Mouse (Mus musculus): ENCODE results near the gene Rufy3.
A peak's percentile ranks its signal among the peaks of the same experiment; 100 is the strongest.
"Not testable (repeated sequence)": the region's sequence is repeated elsewhere in the genome, so short reads cannot be mapped to it uniquely, and the experiment has no call there.

Gene Rufy3

DNA sequence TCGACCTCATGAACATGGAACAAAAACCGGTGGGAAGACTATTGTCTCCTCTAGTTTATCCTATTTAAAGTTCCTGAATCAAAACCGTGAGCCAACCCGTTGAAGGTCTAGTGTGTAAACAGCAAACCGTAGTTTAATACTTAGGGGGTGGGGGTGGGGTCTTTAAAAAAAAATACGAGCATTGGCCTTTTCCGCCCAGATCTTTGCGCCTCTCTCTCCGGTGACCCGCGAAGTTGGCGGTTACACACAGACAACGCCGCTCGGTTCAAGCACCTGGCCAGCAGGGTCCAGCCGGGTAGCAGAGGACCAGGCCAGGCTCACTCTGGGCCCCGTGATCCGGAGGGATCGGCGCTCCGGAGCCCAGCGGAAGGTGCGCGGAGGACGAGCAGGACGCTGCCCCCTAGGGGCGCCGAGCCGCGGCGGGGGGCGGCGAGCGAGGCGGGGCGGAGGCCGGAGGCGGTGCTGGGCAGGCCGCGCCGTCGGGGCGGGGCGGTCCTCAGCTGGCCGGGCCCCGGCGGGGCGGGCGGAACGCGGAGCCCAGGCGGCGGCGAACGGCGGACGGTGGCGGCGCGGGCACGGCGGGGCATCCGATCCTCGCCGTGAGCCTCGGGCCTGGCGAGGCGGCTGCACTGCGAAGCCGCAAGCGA, at the start of gene Rufy3:
Gene Rufy3 (plus strand): TSS at position 540 of the 647 bp plus-strand sequence.
- peak; percentile 93 for DNase-seq (ENCODE audit: low spot score)

DNA sequence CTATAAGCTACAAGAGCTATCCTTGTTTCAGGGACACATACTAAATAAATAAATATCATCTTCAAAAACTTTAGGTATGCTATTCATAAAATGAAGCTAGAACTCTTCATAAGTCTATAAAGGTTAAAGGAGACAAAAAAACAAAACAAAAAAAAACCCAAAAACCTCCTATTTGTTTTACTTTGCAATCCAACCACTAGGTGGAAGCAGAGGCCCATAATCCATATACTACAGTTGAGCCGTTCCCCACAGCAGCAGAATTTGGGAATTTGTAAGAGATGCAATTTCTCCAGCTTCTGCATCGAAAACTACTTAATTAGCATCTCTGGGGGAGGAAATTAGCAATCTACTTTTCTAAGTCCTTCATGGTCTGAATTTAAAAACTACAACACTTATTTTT, 45.6 kb upstream of the Rufy3 start:
- DNase-seq (ENCODE audit: low spot score): no peak

DNA sequence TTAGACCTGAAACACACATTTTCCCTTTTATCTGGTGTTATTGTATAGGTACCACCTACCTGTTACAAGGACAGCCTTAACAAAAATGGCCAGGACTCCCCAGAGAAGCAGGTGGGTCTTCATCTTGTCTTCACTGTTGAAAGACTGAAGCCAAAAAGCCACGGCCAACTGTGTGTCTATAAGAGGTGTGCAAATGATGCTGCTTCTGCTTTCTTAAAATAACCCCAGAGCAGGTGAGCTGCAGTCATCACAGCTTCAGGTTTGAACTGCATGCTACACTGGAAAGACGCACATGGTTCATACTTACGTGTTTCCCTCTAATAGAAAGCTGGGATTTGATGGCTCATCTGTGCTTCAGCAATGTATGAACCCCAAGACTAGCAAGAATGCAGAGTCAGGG, 37.2 kb upstream of the Rufy3 start, which contains the start of gene Jchain:
Gene Jchain (minus strand): TSS at position 235 of the 400 bp plus-strand sequence.
- DNase-seq (ENCODE audit: low spot score): no peak

DNA sequence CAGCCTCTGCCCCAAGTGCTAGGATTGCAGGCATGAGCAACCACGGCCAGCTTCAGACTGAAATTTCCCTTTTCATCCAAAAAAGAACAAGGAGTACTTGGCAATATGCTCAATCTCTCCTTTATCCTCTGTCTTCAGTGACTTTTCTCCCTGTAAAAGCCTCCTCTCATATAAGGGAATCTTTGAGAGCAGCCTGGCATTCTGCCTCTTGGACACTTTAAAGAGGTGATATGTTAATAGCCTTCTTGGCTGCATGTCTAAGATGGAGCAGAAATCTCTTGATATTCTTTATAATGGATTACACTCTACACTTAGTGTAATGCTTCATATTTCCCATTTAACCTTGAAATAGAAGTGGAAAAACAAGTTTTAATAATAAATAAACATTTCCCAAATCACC, 33.9 kb upstream of the Rufy3 start:
- DNase-seq (ENCODE audit: low spot score): no peak

DNA sequence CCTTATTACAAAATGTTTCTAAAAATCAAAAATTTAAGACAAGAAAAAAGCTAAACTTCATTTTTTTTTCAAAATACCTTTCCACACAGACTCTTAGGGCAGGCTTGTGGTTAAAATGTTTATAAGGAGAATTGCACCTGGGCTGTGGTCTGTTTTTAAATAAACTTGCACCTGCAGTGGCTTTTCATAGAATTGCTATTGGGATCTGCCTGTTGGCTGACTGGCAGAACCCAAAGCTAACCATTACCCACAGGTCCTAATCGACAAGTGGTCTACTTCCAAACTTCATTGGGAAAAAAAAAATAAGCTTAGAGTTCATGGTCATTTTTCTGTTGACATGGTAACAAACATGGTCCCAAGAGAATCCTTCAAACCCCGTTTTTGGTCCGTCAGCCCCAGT, 30.1 kb upstream of the Rufy3 start:
- no peak for DNase-seq (ENCODE audit: low spot score)

DNA sequence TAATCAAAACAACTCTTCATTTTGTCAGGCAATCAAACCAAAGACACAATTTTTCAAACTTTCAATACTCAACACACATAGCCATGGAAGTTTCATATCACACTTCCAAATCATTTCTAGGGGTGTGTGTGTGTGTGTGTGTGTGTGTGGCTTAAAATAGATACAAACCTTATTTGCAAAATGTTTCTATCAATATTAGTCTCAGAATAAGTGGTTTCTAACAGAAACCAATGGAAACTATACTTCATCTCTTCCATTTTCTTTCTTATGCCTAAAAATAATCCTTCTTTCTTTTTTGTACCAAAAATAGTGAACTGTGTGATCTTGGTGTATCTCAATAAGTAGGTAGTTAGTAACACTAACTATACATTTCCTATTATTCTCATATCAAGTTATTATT, 24.0 kb upstream of the Rufy3 start:
- DNase-seq (ENCODE audit: low spot score): no peak

DNA sequence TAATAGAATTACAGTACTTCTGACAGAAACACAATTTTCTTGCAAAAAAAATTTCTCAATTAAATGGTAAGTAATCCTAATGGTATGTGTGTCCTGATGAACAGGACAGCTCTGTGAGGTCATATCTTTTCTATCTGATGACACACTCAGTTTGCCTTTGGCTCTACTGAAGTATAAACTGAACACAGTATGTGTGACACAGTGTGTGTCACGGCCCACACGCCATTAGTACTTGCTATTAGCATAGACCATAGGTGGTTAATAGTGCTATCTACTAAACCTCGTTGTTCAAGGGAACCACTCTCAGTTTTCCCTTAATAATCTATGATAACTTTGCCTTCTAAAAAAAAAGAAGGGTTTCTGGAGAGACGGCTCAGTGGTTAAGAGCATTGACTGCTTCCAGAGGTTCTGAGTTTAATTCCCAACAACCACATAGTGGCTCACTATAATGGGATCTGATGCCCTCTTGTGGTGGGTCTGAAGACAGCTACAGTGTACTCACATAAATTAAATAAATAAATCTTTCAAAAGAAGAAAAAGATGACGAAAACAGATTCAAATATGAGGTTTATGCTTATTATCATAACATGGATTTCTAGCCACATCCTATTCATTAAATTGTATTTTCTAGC, 22.1 kb upstream of the Rufy3 start:
- no peak for DNase-seq (ENCODE audit: low spot score)

DNA sequence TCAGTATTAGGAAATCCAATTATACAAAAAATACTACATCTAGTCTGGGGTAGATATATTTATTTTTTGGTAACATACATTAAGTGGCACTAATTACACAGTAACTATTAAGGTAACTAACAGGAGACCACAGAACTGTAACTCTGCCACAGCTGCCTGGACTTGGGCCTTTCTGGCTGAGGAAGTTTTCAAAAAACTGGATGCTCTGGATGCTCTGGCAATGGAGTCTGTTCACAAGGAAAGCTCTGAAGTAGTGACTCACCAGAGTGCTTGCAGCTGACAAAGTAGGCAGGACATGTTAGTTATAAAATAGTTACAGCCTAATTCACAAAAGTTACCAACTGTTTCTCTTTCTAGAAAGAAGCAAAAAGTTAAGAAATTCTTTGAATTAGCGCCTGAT, 20.4 kb upstream of the Rufy3 start:
- not testable (repeated sequence) for DNase-seq (ENCODE audit: low spot score)

DNA sequence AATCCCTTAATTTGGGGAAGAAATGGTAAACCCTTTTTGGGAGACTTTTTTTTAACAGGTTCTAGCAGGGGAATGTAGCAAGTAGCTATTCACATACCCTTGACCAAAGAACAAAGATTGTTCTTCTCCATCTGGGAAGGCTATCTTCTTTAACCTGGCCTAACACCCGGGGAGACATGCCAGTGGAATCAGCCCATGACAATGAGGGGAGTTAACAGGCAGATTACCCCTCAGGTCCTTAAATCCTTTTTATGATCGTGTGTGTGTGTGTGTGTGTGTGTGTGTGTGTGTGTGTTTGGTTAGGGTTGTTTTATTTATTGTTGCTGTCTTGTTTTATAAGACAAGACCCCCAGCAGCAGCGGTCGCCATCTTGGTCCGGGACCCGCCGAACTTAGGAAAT, 19.3 kb upstream of the Rufy3 start:
- DNase-seq (ENCODE audit: low spot score): no peak

DNA sequence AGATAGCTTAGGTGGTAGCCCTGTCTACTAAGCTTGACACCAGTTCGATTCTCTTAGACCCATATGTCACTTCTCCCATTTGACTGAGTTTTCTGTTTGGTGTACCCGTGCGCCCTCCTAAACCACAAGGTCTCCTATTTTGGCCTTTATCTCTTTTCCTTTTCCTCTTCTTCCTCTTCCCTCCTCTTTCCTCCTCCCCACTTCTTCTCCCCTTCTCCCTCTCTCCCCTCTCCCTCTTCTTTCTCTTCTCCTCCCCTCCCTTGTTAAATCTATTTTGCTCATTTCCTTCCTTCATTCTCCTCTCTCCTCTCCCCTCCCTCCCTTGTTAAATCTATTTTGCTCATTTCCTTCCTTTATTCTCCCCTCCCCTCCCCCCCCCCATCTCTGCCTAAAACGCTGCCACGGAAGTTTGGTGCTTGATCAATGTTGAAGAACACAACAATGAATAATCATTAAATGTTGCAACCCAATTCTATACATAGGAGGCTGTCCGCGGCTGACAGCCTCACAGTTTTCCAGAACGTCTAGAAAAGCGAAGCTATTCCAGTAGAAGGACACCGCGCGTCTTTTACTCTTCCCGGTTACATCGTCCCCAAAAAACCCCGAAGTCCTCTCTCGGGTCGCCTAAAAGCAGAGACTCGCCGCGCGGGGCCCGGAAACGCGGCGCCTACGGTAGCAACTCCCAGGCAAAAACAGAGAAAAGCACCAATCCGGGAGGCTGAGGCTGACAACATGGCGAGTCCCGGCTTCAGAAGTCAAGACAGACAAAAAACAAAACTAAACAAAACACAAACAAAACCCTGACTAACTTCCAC, 11.4 kb upstream of the Rufy3 start:
- DNase-seq (ENCODE audit: low spot score): no peak

DNA sequence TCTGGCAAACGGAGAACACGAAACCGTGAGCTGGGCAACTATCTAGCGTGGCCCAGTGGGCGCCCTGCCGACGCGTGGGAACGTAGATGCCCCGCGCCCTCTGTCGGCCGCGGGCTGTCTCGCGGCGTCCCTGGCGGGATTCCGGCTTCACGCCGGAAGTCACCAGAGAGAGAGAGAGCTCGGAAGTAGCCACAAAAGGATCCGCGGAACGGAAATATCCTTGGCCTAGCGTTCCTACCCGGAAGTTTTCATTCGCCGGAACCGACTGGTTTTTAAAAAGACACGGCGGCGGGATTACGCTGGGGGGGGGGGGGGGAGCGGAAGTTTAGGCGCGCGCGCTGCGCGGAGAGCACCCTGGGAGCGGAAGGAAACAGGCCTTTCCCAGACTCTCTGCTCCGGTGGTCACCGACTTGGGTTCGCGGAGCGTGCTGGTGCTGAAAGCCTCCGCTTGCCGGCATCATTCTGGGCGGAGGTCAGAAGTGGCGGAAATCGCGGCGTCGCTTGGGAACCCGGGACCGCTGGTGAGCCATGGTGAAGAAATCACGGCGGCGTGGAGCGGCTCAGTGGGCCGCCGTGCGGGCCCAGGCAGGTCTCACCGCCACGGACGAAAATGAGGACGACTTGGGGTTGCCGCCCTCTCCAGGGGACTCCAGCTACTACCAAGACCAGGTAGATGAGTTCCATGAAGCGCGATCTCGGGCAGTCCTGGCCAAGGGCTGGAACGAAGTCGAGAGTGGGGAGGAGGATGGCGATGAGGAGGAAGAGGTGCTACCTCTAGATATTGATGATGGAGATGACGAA, 10.6 kb upstream of the Rufy3 start, which contains the start of gene Utp3:
Gene Utp3 (plus strand): TSS at position 377 of the 801 bp plus-strand sequence.
- peak; percentile 93 for DNase-seq (ENCODE audit: low spot score)

DNA sequence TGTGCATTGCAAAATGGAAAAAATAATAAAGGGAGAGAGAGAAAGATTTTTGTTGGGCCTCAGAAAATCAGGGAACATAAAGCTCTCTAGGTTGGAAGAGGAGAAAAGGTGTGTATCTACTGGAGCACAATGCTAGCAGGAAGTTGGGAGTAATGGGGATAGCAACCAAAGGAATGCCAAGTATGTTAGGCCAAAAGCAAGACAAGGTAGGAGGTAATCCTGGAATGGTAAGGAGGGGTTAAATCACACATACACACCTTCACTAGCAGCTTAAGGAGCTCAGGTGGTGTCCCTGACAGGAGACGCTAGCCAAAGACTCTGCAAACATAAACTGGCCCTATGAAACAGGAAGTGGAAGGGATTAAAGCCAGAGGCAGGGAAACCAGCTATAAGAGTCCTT, 5.8 kb upstream of the Rufy3 start:
- no peak for DNase-seq (ENCODE audit: low spot score)

DNA sequence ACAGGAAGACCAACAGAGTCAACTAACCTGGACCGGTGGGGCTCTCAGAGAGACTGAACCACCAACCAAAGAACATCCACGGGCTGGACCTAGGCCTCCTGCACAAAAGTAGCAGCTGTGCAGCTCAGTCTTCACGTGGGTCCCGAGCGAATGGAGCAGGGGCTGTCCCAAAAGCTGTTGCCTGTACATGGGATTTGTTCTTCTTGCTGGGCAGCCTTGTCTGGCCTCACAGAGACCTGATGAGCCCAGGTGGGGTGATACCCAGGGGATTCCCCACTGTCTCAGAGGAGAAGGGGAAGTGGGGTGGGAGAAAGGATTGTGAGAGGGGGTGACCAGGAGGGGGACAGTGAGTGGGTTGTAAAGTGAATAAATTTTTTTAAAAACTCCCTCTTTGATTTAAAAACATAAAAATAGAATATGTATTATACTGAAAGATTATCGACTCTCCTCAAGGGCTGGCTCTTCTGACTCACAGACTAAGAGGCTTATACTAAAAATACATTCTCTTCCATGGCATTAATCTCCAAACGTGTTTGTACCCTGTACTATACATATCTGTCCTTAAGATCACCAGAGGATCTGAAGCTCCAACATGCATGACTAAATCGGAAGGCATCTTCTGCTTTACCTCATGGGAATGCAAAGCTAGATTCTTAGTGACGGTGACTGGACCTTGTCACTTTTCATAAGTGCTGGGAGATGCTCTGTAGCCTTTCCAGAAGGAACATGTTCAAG, 3.6 kb upstream of the Rufy3 start:
- DNase-seq (ENCODE audit: low spot score): no peak

DNA sequence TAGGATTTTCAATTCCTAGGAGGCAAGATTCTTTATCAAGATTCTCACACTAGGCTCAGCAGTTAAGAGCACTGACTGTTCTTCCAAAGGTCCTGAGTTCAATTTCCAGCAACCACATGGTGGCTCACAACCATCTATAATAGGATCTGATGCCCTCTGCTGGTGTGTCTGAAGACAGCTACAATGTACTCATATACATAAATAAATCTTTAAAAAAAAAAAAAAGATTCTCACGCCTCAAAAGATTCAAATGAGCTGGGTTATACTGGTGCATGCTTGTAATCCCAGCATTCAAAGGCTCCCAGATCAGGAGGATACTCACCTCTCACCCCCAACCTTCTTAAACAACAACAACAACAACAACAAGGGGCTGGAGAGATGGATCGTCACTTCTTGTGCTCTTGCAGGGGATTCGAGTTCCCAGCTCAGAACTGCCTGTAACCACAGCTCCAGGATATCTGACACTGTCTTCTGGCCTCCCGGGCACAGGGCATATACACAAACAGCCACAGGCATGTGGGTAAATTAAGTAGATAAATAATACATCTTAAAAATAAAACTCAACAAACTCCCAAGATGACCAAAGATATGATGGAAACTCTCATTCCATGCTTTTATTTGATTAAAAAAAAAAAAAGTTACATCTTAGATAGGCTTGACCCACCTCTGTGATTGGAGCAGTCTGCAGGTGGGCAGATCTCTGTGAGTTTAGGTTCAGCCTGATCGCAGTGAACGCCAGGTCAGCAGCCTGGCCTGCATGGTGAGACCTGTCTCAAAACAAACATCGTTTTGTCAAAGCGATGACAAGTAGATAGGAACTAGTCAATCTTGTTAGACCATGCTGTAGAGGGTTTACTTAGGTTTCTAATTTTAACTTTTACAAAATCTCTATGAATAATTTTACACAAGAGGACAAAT, 1.7 kb upstream of the Rufy3 start:
- DNase-seq (ENCODE audit: low spot score): no peak

DNA sequence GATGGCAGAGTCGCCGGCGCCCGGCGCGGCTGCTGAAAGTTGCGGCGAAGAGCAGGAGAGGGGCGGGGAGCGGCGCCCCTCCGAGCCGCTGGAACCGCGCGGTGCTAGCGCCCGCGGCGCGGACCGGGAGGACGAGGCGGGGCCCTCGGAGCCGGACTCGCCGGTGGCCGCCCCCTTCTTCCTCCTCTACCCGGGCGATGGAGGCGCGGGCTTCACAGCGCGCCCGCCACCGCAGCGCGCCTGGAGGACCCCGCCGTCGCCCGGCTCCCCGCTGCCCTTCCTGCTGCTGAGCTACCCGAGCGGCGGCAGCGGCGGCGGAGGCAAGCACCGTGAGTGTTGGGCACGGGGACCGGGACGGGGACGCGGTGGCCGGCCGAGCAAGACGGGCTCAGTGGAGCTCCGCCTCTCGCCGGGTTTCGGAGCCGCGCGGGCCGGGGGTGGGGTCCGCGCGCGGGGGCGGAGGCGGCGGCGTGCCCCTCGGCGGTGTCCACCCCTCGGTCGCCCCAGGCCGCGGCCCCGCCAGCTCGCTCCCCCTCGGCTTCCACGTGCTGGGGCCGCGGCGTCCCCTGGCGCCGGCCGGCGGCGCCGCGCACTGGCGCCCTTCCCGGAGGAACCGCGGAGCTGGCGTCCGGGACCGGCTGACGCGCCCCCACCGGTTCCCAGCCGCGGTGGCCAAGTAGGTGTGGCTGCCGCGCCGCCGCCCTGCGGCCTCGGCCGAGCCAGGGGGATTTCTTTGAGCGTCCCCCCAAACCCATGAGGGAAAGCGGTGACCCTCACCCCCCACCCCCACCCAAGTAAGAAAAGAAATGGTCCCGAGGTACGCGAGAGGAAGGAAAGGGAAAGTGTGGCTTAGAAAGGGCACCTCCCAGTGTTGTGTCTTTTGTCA, 551 bp downstream of the Rufy3 start:
- peak; percentile 78 for DNase-seq (ENCODE audit: low spot score)

DNA sequence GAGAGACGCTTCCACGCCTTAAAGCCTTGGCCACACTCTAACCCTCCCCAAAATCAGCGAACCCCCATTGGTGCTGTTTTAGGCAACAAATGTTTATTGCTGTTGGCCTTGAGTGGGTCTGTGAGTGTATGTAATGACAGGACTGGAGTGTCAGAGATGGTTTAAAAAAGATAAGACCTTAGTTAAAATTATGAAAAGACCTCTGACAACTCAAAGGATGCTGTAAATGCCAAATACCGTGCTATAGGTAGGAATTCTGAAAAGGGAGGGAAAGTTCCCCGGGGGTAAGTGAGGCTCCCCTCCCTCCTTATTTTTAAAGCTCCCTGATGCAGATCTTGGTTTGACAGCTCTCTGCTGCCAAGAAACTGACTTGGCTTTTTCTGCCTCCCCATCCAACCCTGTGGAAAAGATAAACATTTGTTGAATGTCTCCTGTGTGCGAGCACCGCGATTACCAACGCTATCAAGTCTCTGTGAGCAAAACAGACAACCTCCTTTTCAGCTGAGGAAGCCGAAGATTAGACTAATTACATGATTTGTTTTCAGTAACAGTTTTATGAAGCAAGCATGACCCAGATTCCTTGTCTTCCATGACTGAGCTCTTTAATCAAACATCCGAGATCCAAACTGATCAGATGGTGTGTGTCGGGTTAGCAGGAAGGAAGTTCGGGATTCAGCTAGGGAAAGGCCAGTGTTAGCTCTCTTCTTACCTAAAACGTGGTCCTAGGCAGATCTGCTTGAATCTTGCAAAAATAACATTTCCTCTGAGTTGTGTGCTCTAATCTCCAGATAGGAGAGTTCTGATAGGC, 1.4 kb downstream of the Rufy3 start:
- no peak for DNase-seq (ENCODE audit: low spot score)

DNA sequence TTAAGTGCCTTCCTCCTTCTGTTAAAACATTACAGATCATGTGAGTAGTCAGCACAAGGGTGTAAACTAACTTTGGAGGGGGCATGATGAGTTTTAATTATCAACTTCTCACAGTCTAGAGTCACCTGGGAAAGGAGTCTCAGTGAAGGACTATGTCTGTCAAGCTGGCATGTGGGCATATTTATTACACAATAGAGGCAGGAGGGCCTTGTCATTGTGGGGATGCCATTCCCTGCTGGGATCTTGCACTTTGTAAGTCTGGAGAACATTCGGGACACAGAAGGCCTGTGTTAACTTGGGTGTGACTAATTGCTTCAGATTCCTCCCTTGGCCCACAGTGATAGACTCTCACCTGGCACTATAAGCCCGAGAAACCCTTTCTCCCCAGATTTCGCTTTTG, 4.7 kb downstream of the Rufy3 start:
- DNase-seq (ENCODE audit: low spot score): no peak

DNA sequence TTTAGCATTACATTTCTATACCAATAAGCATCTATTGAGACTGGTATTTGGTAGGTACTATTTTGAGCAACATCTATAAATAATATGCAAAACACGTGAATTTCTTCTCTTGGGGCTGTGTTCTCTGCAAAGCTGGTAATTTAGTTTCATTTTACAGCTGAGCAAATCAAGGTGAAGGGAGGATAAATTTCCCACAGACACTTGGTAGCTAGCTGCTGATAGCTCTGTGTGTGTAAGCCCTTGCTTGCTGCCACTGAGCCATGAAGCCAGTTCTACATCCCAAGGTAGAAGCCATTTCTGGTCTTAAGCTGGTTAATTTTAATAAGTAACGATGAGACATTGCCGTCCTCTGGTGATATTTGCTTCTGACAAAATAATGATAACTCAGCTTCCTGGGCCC, 10.0 kb downstream of the Rufy3 start:
- DNase-seq (ENCODE audit: low spot score): no peak
